Mouse (Mus musculus): ENCODE measurements around the gene Pold1. TPM values are rescaled to one million over a fixed set of nuclear protein-coding genes. Genes with fewer than 3 reads are reported as not detected.
A peak's percentile ranks its signal among the peaks of the same experiment; 100 is the strongest.

The Pold1 gene
- polyA plus RNA-seq (2012; rRNA removed): 12.7 and 14.2 TPM in 2 replicates

GRCm38 (mm10) chr7:44548497-44549087, at the start of gene Pold1:
Gene Pold1 (minus strand): TSS chr7:44548849.
- WGBS: under 1% methylated on average over 43 of the region's 43 CpGs
- Histone ChIP-seq H3K27ac (ENCODE audit: insufficient read depth, low read depth, low read length) (no peak within 1 kb of the TSS), H3K27me3 (replicated peaks; ENCODE audit: control insufficient read depth, insufficient read depth, low read length) (no peaks in the 10 kb centered on the region), H3K36me3 (ENCODE audit: control insufficient read depth, insufficient read depth, low read length) (peaks cover 6% of the 10 kb centered on the region), H3K4me3 (ENCODE audit: insufficient read depth, low read depth, low read length) (peak within 1 kb of the TSS; percentile 68), H3K4me1 (ENCODE audit: control insufficient read depth, insufficient read depth, low read length) (0 out of 2 replicates have a peak, but pooled peaks cover 7% of the 10 kb centered on the region)
- peak; percentile 100 for DNase-seq
- TF ChIP-seq CTCF (conservative IDR thresholded peaks at IDR 0.05; ENCODE audit: insufficient read depth, insufficient read length, low read depth, low read length) (peak; percentile 90), POLR2A (IDR thresholded peaks at IDR 0.05; ENCODE audit: low read depth, low read length) (no peak)

DNA sequence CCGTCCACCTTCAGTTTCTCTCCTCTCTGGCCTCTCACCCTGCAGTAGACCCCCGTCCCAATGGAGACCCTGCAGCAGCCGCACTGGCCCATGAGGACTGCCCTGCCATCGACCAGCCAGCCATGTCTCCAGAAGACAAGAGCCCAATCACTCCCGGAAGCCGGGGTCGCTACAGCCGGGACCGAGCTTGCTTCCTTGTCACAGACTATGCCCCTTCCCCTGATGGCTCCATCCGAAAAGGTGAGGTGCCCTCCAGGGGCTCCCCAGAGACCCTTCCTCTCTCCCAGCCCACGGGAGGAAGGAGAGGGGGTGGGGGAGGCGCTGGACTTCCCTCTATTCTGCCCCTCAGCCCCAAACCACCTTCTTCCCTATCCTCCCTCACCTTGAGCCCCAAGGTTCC, 49.7 kb upstream of the Pold1 start:
- DNase-seq: no peak
- 74% methylated on average over 12 of the region's 12 CpGs for WGBS
- no peak for TF ChIP-seq POLR2A (IDR thresholded peaks at IDR 0.05; ENCODE audit: low read depth, low read length)
- no peak for TF ChIP-seq CTCF (conservative IDR thresholded peaks at IDR 0.05; ENCODE audit: insufficient read depth, insufficient read length, low read depth, low read length)
- Histone ChIP-seq H3K36me3 (ENCODE audit: control insufficient read depth, insufficient read depth, low read length) (no peaks in the 10 kb centered on the region), H3K4me3 (ENCODE audit: insufficient read depth, low read depth, low read length) (no peak overlapping the region), H3K4me1 (ENCODE audit: control insufficient read depth, insufficient read depth, low read length) (no peaks in the 10 kb centered on the region), H3K27me3 (replicated peaks; ENCODE audit: control insufficient read depth, insufficient read depth, low read length) (no peaks in the 10 kb centered on the region), H3K27ac (ENCODE audit: insufficient read depth, low read depth, low read length) (no peak overlapping the region)

- no peak for DNase-seq
- TF ChIP-seq CTCF (conservative IDR thresholded peaks at IDR 0.05; ENCODE audit: insufficient read depth, insufficient read length, low read depth, low read length) (no peak), POLR2A (IDR thresholded peaks at IDR 0.05; ENCODE audit: low read depth, low read length) (no peak)
- Histone ChIP-seq H3K27me3 (replicated peaks; ENCODE audit: control insufficient read depth, insufficient read depth, low read length) (no peaks in the 10 kb centered on the region), H3K4me1 (ENCODE audit: control insufficient read depth, insufficient read depth, low read length) (no peaks in the 10 kb centered on the region), H3K36me3 (ENCODE audit: control insufficient read depth, insufficient read depth, low read length) (no peaks in the 10 kb centered on the region), H3K4me3 (ENCODE audit: insufficient read depth, low read depth, low read length) (no peak overlapping the region), H3K27ac (ENCODE audit: insufficient read depth, low read depth, low read length) (no peak overlapping the region)
- 93% methylated on average over 4 of the region's 4 CpGs for WGBS
These were observed 49.0 kb upstream of the Pold1 start for GRCm38 (mm10) chr7:44597666-44598065.

- Histone ChIP-seq H3K4me3 (ENCODE audit: insufficient read depth, low read depth, low read length) (no peak overlapping the region), H3K36me3 (ENCODE audit: control insufficient read depth, insufficient read depth, low read length) (no peaks in the 10 kb centered on the region), H3K4me1 (ENCODE audit: control insufficient read depth, insufficient read depth, low read length) (no peaks in the 10 kb centered on the region), H3K27me3 (replicated peaks; ENCODE audit: control insufficient read depth, insufficient read depth, low read length) (no peaks in the 10 kb centered on the region), H3K27ac (ENCODE audit: insufficient read depth, low read depth, low read length) (no peak overlapping the region)
- DNase-seq: no peak
- TF ChIP-seq POLR2A (IDR thresholded peaks at IDR 0.05; ENCODE audit: low read depth, low read length) (no peak), CTCF (conservative IDR thresholded peaks at IDR 0.05; ENCODE audit: insufficient read depth, insufficient read length, low read depth, low read length) (no peak)
- 63% methylated on average over 5 of the region's 5 CpGs for WGBS
These were observed 48.4 kb upstream of the Pold1 start for GRCm38 (mm10) chr7:44596996-44597538.

DNA sequence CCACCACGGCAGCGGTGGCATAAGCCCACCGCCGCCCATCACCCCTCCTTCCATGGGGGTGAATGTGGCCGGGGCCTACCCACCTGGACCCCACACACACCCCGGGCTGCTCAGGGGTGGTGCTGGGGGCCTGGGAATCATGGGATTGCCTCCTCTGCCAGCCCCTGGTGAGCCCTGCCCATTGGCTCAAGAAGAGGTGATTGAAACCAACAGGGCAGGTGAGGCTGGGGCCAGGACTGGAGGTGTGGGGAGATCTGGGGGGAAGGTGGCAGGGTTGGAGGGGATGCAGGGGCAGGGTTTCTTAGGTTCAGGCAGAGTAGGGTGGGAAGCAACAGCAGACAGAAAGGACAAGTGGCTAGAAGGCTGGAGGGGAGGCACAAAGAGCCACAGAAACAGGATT, 47.4 kb upstream of the Pold1 start:
- Histone ChIP-seq H3K27ac (ENCODE audit: insufficient read depth, low read depth, low read length) (no peak overlapping the region), H3K4me1 (ENCODE audit: control insufficient read depth, insufficient read depth, low read length) (no peaks in the 10 kb centered on the region), H3K36me3 (ENCODE audit: control insufficient read depth, insufficient read depth, low read length) (no peaks in the 10 kb centered on the region), H3K27me3 (replicated peaks; ENCODE audit: control insufficient read depth, insufficient read depth, low read length) (no peaks in the 10 kb centered on the region), H3K4me3 (ENCODE audit: insufficient read depth, low read depth, low read length) (no peak overlapping the region)
- TF ChIP-seq CTCF (conservative IDR thresholded peaks at IDR 0.05; ENCODE audit: insufficient read depth, insufficient read length, low read depth, low read length) (no peak), POLR2A (IDR thresholded peaks at IDR 0.05; ENCODE audit: low read depth, low read length) (no peak)
- 92% methylated on average over 6 of the region's 6 CpGs for WGBS
- no peak for DNase-seq

DNA sequence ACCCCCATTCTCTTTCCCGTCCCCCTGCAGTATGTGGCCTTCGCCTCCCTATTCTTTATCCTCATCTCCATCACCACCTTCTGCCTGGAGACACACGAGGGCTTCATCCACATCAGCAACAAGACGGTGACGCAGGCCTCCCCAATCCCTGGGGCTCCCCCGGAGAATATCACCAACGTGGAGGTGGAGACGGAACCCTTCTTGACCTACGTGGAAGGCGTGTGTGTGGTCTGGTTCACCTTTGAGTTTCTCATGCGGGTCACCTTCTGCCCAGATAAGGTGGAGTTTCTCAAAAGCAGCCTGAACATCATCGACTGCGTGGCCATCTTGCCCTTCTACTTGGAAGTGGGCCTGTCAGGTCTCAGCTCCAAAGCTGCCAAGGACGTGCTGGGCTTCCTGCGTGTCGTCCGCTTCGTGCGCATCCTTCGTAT, 46.5 kb upstream of the Pold1 start:
- no peaks in the 10 kb centered on the region for H3K27me3 ChIP-seq (replicated peaks; ENCODE audit: control insufficient read depth, insufficient read depth, low read length)
- no peaks in the 10 kb centered on the region for H3K4me1 ChIP-seq (ENCODE audit: control insufficient read depth, insufficient read depth, low read length)
- H3K36me3 ChIP-seq (ENCODE audit: control insufficient read depth, insufficient read depth, low read length): no peaks in the 10 kb centered on the region
- no peak overlapping the region for H3K27ac ChIP-seq (ENCODE audit: insufficient read depth, low read depth, low read length)
- 92% methylated on average over 20 of the region's 20 CpGs for WGBS
- H3K4me3 ChIP-seq (ENCODE audit: insufficient read depth, low read depth, low read length): no peak overlapping the region
- DNase-seq: no peak
- no peak for TF ChIP-seq CTCF (conservative IDR thresholded peaks at IDR 0.05; ENCODE audit: insufficient read depth, insufficient read length, low read depth, low read length)
- TF ChIP-seq POLR2A (IDR thresholded peaks at IDR 0.05; ENCODE audit: low read depth, low read length): no peak

GRCm38 (mm10) chr7:44594291-44594690, 45.6 kb upstream of the Pold1 start:
- TF ChIP-seq POLR2A (IDR thresholded peaks at IDR 0.05; ENCODE audit: low read depth, low read length) (no peak), CTCF (conservative IDR thresholded peaks at IDR 0.05; ENCODE audit: insufficient read depth, insufficient read length, low read depth, low read length) (no peak)
- Histone ChIP-seq H3K27me3 (replicated peaks; ENCODE audit: control insufficient read depth, insufficient read depth, low read length) (no peaks in the 10 kb centered on the region), H3K4me1 (ENCODE audit: control insufficient read depth, insufficient read depth, low read length) (peaks cover 7% of the 10 kb centered on the region; the same call in 1 of the 2 replicates), H3K36me3 (ENCODE audit: control insufficient read depth, insufficient read depth, low read length) (no peaks in the 10 kb centered on the region), H3K27ac (ENCODE audit: insufficient read depth, low read depth, low read length) (no peak overlapping the region), H3K4me3 (ENCODE audit: insufficient read depth, low read depth, low read length) (no peak overlapping the region)
- no peak for DNase-seq
- 57% methylated on average over 6 of the region's 6 CpGs for WGBS
